Mouse (Mus musculus): ENCODE measurements around the gene Csrnp1. TPM values are rescaled to one million over a fixed set of nuclear protein-coding genes. Genes with fewer than 3 reads are reported as not detected.

The Csrnp1 gene
- polyA plus RNA-seq, 1 experiment from 2014 or later = 1.8 TPM

DNA sequence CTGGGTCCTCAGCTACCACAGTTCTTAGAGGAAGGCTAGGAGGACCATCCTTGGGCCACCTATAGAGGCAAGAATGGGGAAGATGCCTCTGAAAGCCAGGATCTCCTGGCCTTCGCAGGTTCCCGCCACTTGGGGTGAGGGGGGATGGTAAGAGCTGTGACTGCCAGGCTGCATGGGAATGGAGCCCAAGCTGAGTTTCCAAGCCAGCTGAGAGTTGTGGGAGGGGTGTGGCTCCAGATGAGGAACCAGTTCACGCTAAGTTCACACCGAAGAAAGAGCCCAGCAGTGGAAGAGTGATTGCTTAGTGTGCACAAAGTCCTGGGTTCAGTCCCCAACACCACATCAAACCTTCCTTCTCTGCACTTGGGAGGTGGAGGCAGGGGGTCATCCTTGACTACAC, 22.2 kb downstream of the Csrnp1 start:
- H3K4me2 ChIP-seq = no peak overlapping the region
- ATAC-seq (ENCODE audit: low read depth) = no peak
- no peaks in the 10 kb centered on the region for H3K36me3 ChIP-seq
- no peak overlapping the region for H3K9ac ChIP-seq
- H3K4me1 ChIP-seq (replicated peaks) = peaks cover 7% of the 10 kb centered on the region
- no peaks in the 10 kb centered on the region for H3K27me3 ChIP-seq
- H3K27ac ChIP-seq (replicated peaks) = no peak overlapping the region
- no peaks in the 10 kb centered on the region for H3K9me3 ChIP-seq
- H3K4me3 ChIP-seq = no peak overlapping the region
- 74% methylated on average over 4 of the region's 4 CpGs for WGBS

DNA sequence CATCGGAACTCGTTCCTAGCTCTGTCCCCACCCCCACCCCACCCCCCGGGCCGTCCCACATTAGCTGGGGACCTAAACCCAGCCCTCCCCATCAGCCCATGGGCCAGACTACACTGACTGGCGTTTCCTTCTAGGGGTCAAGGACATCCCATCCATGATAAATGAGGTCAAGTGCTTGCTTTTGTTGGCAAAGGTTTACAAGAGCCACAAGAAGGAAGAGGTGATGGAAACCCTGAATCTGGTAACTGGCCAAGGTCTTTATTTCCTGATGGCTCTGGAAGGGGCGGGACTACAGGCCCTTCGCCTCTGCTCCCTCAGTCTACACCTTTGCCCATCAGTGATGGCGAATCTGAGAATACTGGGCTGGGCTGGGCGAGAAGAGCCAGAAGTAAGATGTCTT, 25.6 kb downstream of the Csrnp1 start:
- Histone ChIP-seq H3K9ac (no peak overlapping the region), H3K4me2 (no peak overlapping the region), H3K27ac (replicated peaks) (no peak overlapping the region), H3K4me3 (no peak overlapping the region), H3K27me3 (no peaks in the 10 kb centered on the region), H3K9me3 (no peaks in the 10 kb centered on the region), H3K4me1 (replicated peaks) (peaks cover 7% of the 10 kb centered on the region), H3K36me3 (no peaks in the 10 kb centered on the region)
- 85% methylated on average over 9 of the region's 9 CpGs for WGBS
- ATAC-seq (ENCODE audit: low read depth) = no peak

DNA sequence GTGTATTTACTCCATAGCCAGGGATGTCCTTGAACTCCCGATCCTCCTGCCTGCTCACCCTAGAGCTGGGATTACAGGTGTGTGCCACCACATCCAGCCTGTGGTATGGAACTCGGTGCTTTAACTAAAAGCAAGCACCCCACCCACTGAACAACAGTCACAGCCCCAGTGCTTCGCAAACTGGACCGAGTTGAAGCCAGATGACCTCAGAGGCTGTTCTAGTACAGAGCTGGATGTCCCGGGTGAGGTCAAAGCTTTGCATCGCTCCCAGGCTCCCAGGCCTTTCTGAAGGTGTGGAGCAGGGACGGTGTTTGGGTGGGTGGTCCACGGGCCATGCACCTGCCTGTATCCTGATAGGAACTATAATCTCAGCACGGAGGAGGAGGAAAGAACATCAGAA, 33.1 kb downstream of the Csrnp1 start:
- no peak for ATAC-seq (ENCODE audit: low read depth)
- H3K36me3 ChIP-seq = no peaks in the 10 kb centered on the region
- no peak overlapping the region for H3K27ac ChIP-seq (replicated peaks)
- H3K4me1 ChIP-seq (replicated peaks) = no peaks in the 10 kb centered on the region
- no peak overlapping the region for H3K4me3 ChIP-seq
- WGBS = 89% methylated on average over 9 of the region's 9 CpGs
- no peak overlapping the region for H3K9ac ChIP-seq
- no peaks in the 10 kb centered on the region for H3K27me3 ChIP-seq
- H3K4me2 ChIP-seq = no peak overlapping the region
- no peaks in the 10 kb centered on the region for H3K9me3 ChIP-seq

DNA sequence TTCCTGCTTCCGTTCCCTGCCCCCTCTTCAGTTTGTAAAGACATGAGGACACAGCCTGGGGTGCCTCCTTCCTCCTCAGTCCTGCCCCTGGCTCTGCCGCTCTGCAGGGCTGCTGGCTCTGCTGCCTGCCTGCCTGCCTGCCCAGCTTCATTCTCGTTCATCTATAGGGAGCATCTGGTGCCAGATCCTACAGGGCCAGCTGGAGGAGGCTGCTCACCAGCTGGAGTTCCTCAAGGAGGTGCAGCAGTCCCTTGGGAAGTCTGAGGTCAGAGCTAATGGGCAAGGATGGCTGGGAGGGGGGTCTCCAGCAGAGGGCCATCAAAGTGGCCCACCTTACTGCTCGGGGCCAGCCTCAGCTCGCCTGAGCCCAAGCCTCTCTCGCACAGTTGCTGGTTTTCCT, 34.0 kb downstream of the Csrnp1 start:
- WGBS = 53% methylated on average over 6 of the region's 6 CpGs
- H3K36me3 ChIP-seq = no peaks in the 10 kb centered on the region
- no peak overlapping the region for H3K4me2 ChIP-seq
- H3K9me3 ChIP-seq = no peaks in the 10 kb centered on the region
- no peak; the same call in 1 of the 2 replicates for ATAC-seq (ENCODE audit: low read depth)
- H3K27me3 ChIP-seq = no peaks in the 10 kb centered on the region
- no peak overlapping the region for H3K27ac ChIP-seq (replicated peaks)
- H3K4me1 ChIP-seq (replicated peaks) = no peaks in the 10 kb centered on the region
- peak overlapping the region; percentile 6; the same call in 1 of the 2 replicates for H3K9ac ChIP-seq
- no peak overlapping the region for H3K4me3 ChIP-seq

DNA sequence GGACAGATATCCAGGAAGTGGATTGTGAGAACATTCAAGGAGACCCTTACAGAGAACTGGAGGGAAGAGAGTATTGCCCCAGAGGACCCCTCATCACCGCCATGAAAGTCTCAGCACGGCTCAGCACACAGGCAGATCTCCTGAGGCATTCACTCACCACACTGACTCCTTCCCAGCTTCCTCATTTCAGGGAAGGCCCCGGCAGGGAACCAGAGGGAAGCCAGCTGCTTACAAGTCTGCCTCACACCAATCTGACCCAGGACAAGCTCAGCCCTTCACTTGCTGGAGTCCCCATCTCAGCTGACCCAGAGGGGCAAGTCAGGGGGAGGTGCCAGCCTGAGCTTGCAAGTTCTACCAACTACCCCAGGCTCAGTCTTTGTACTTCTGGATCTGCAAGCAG, 35.7 kb downstream of the Csrnp1 start:
- 59% methylated on average over 3 of the region's 3 CpGs for whole genome bisulfite sequencing

DNA sequence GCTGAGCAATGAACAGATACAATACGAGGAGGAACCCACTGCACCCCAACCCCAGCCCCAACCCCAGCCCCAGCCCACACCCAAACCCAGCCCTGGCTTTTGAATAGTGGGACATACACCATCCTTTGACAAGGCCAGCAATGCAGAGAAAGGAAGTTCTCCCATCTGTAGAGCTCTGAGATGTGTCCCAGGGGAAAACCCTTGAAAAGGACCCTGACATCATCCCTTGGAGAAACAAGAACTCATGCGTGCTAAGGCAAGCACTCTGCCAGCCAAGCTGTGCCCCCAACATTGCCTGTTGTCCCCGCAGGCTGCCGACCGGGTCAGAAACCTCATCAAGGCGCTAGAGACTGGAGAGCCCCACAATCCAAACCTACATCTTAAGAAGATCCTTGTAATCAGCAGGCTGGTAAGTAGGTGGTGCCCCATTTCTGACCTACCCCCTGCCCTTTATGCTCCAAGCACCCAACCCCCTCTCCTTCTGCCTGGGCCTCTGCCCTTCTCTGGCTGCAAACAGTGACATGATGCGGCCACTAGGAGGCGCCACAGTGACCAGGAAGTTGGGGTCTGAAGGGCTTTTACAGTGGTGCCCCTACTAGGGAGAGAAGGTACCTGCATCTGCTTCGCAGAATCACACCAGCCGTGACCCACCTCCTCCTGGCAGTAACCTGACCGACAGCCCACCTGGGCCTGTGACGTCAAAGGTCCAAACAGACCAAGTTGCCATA, 39.1 kb downstream of the Csrnp1 start:
- Histone ChIP-seq H3K9ac (no peak overlapping the region), H3K4me3 (no peak overlapping the region), H3K4me1 (replicated peaks) (no peaks in the 10 kb centered on the region), H3K4me2 (no peak overlapping the region), H3K27me3 (no peaks in the 10 kb centered on the region), H3K9me3 (no peaks in the 10 kb centered on the region), H3K27ac (replicated peaks) (no peak overlapping the region), H3K36me3 (no peaks in the 10 kb centered on the region)
- WGBS = 72% methylated on average over 12 of the region's 12 CpGs
- no peak for ATAC-seq (ENCODE audit: low read depth)

More for the DNA sequence above, 35.7 kb downstream of the Csrnp1 start:
- H3K4me1 ChIP-seq (replicated peaks) = no peaks in the 10 kb centered on the region
- no peak overlapping the region for H3K4me2 ChIP-seq
- H3K27me3 ChIP-seq = no peaks in the 10 kb centered on the region
- H3K9me3 ChIP-seq = no peaks in the 10 kb centered on the region
- no peaks in the 10 kb centered on the region for H3K36me3 ChIP-seq
- no peak overlapping the region for H3K9ac ChIP-seq
- no peak for ATAC-seq (ENCODE audit: low read depth)
- no peak overlapping the region for H3K27ac ChIP-seq (replicated peaks)
- H3K4me3 ChIP-seq = no peak overlapping the region

DNA sequence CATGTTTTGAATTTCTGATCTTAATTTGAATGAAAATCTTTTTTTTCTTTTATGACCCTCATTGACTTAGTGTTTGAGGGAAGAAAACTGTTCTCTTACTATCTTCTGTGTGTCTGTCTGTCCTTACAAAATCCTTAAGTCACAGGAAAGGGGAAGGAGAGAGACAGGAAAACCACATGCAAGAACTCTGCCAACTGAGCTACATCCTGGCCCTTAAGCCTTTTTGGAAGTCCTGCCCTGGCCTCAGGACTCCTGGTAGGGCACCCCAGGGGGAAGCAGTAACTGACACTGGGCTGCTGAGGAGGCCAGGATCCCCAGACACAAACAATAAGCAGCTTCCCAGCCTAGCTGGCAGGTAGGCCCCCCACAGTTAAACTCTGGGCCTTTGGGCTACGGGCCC, 41.1 kb downstream of the Csrnp1 start:
- no peaks in the 10 kb centered on the region for H3K4me1 ChIP-seq (replicated peaks)
- H3K9me3 ChIP-seq = no peaks in the 10 kb centered on the region
- no peak for ATAC-seq (ENCODE audit: low read depth)
- H3K4me3 ChIP-seq = no peak overlapping the region
- 73% methylated on average over 1 of the region's 1 CpGs for WGBS
- H3K36me3 ChIP-seq = no peaks in the 10 kb centered on the region
- no peak overlapping the region for H3K27ac ChIP-seq (replicated peaks)
- H3K4me2 ChIP-seq = no peak overlapping the region
- no peaks in the 10 kb centered on the region for H3K27me3 ChIP-seq
- no peak overlapping the region for H3K9ac ChIP-seq

DNA sequence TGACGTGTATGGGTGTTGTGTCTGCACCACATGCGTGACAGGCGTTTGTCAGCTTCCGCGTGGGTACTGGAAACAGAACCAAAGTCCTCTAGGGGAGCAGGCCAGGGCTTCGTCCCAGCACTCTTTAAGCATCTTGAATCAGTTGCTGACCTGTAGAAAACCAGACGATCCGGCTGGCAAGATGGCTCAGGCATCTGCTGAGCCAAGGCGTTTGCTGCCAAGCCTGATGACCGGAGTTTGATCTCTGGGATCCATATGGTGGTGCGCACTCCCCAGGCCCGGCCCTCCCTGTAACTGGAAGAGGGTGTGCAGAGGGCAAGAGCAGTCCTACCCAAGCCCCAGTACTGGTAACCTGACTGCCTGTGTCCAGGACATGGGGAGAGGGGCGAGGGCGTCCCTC, 42.6 kb downstream of the Csrnp1 start:
- no peak for ATAC-seq (ENCODE audit: low read depth)
- WGBS = 90% methylated on average over 14 of the region's 14 CpGs
- H3K4me1 ChIP-seq (replicated peaks) = peaks cover 6% of the 10 kb centered on the region
- no peaks in the 10 kb centered on the region for H3K9me3 ChIP-seq
- no peak overlapping the region for H3K4me3 ChIP-seq
- H3K27me3 ChIP-seq = no peaks in the 10 kb centered on the region
- H3K27ac ChIP-seq (replicated peaks) = no peak overlapping the region
- H3K4me2 ChIP-seq = no peak overlapping the region
- no peak overlapping the region for H3K9ac ChIP-seq
- H3K36me3 ChIP-seq = no peaks in the 10 kb centered on the region

DNA sequence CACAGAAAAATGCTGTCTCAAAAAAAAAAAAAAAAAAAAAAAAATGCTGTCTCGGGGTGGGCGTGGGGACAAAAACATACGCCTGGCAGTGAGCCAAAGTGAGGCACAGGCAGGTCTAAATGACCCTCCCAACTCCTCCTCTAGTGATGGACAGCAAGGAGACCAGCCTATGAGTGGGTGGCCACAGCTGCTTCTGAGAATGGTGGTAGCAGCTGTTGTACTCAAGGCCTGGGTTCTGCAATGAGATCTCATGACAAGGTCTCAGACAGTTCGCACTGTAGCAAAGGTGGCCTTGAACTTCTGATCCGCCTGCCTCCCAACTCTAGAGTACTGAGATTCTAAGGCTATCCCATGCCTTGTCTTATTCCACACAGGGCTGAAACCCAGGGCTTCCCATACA, 43.1 kb downstream of the Csrnp1 start:
- Histone ChIP-seq H3K27me3 (no peaks in the 10 kb centered on the region), H3K4me3 (no peak overlapping the region), H3K36me3 (no peaks in the 10 kb centered on the region), H3K4me1 (replicated peaks) (peaks cover 11% of the 10 kb centered on the region), H3K9ac (no peak overlapping the region), H3K9me3 (no peaks in the 10 kb centered on the region), H3K4me2 (no peak overlapping the region), H3K27ac (replicated peaks) (no peak overlapping the region)
- ATAC-seq (ENCODE audit: low read depth) = no peak
- WGBS = 87% methylated on average over 5 of the region's 5 CpGs

DNA sequence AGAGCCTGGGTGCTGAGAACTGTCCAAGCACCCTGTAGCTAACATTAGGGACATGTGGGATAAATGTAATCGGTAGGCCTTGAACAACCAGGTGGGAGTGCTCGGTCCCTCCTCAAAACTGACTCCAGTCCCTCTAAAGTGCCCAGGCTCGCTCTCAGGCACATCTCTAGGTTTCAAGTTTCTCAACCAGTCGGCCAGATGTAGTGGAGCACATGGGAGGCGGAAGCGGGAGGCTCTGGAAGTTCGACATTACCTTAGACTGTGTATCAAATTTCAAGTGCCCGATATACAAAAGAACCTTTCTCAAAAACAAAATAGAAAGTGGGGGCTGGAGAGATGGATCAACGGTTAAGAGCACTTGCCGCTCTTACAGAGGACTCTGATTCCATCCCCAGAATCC, 44.8 kb downstream of the Csrnp1 start:
- no peak overlapping the region for H3K4me2 ChIP-seq
- H3K4me1 ChIP-seq (replicated peaks) = peaks cover 21% of the 10 kb centered on the region
- no peak overlapping the region for H3K9ac ChIP-seq
- ATAC-seq (ENCODE audit: low read depth) = no peak
- no peak overlapping the region for H3K4me3 ChIP-seq
- no peaks in the 10 kb centered on the region for H3K9me3 ChIP-seq
- H3K27ac ChIP-seq (replicated peaks) = no peak overlapping the region
- H3K36me3 ChIP-seq = no peaks in the 10 kb centered on the region
- H3K27me3 ChIP-seq = no peaks in the 10 kb centered on the region
- 75% methylated on average over 10 of the region's 10 CpGs for WGBS

DNA sequence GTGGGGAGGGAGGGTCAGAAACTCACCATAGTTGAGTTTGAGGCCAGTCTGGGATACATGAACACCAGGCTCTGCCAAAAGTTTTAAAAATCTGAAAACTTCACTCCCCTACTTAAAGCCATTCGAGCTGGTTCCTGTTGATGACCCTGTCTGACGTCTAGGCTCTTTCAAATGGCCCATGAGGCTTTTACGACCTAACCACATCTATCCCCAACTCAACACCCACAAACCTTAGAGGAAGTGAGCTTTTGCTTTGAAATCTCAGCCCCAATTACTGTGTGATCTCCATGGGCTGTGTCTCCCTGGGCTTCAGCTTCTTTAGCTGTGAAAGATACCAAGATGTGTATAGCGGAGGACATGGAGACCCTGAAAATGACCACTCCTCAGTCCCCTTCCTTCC, 46.0 kb downstream of the Csrnp1 start:
- H3K4me3 ChIP-seq = no peak overlapping the region
- H3K9me3 ChIP-seq = no peaks in the 10 kb centered on the region
- no peak overlapping the region for H3K27ac ChIP-seq (replicated peaks)
- WGBS = 73% methylated on average over 4 of the region's 4 CpGs
- no peaks in the 10 kb centered on the region for H3K36me3 ChIP-seq
- H3K4me2 ChIP-seq = no peak overlapping the region
- ATAC-seq (ENCODE audit: low read depth) = no peak
- H3K9ac ChIP-seq = no peak overlapping the region
- H3K4me1 ChIP-seq (replicated peaks) = peaks cover 21% of the 10 kb centered on the region
- no peaks in the 10 kb centered on the region for H3K27me3 ChIP-seq

DNA sequence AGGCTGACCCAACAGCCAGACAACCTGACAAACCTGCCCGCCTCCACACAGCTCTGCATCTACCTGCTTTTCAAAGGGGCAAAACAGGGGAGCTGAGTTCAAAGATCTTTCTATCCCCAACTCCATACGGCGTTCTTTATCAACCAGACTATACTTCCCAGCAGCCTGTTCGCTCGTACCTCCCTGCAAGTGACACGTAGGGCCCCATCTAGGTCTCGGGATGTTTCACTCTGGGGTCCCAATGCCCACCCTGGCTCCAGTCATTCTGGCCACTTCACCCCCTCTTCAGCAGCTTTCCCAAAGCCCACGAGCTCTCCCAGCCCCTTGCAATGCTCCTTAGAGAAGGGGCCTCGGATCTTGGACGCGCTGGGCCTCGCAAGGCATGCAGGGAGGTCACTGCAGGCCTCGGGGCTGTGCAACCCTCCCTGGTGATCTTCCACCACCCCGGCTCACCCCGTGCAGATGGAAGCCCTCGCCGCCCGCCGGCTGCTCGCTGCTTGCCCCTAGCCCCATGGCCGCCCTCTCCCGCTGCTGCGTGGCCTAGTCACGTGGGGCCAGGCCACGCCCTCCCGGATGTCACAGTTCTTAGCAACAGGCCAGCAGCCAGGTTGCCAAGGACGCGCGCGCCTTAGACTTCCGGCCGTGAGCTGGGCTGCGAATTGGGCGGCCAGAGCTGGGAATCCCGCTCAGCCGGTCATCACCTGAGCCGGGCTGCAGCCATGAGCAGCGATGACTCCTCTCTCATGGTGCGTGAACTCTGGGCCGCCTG, 47.3 kb downstream of the Csrnp1 start, which contains the start of the genes Gorasp1 and Ttc21a:
Gorasp1 (minus strand) TSS at position 561 of the 769 bp plus-strand sequence.
Ttc21a (plus strand) TSS at position 602 of the 769 bp plus-strand sequence.
- peak within 1 kb of the TSS; percentile 83 for H3K4me3 ChIP-seq
- 8% methylated on average over 40 of the region's 40 CpGs for WGBS
- peak; percentile 95 for ATAC-seq (ENCODE audit: low read depth)
- peak within 1 kb of the TSS; percentile 81 for H3K27ac ChIP-seq (replicated peaks)
- peak within 1 kb of the TSS; percentile 95 for H3K9ac ChIP-seq
- H3K4me1 ChIP-seq (replicated peaks) = peaks cover 21% of the 10 kb centered on the region
- H3K9me3 ChIP-seq = no peaks in the 10 kb centered on the region
- H3K4me2 ChIP-seq = peak within 1 kb of the TSS; percentile 88
- no peaks in the 10 kb centered on the region for H3K27me3 ChIP-seq
- peaks cover 9% of the 10 kb centered on the region for H3K36me3 ChIP-seq
